Mouse (Mus musculus) hindbrain, embryonic 16.5 days (tissue): ENCODE data around the gene Sh3bgrl3. TPM values are rescaled to one million over a fixed set of nuclear protein-coding genes. Genes with fewer than 3 reads are reported as not detected.

ENCODE experiments used
- ATAC-seq: fragments of 200-750 bp; cut with Nextera tagmentation; 2 replicates; pipeline ENCODE4 v1.8.0; 2017; ENCODE audit warnings: moderate TSS enrichment, moderate library complexity
- H3K27ac ChIP-seq: fragments of 300-500 bp; sonication (generic); 2 replicates; pipeline ENCODE4 v1.5.1; 2014; ENCODE audit warnings: low read depth, mild to moderate bottlenecking, control low read depth, low read length, moderate library complexity
- H3K27me3 ChIP-seq: fragments of 300-500 bp; sonication (generic); replicated peaks from 2 replicates; pipeline ENCODE4 v1.6.1; 2014; ENCODE audit warnings: low read length; ENCODE audit not compliant: control insufficient read depth, insufficient read depth
- H3K36me3 ChIP-seq: fragments of 300-500 bp; sonication (generic); 2 replicates; pipeline ENCODE4 v1.6.1; 2014; ENCODE audit warnings: mild to moderate bottlenecking, low read length, moderate library complexity, mixed read lengths; ENCODE audit not compliant: control insufficient read depth, insufficient read depth
- H3K4me1 ChIP-seq: fragments of 300-500 bp; sonication (generic); 2 replicates; pipeline ENCODE4 v1.6.1; 2014; ENCODE audit warnings: low read depth, low read length; ENCODE audit not compliant: control insufficient read depth, insufficient read depth
- H3K4me2 ChIP-seq: fragments of 300-500 bp; sonication (generic); 2 replicates; pipeline ENCODE4 v1.6.1; 2014; ENCODE audit warnings: mild to moderate bottlenecking, low read length, control low read depth, moderate library complexity
- H3K4me3 ChIP-seq: fragments of 300-500 bp; sonication (generic); 2 replicates; pipeline ENCODE4 v1.5.1; 2014; ENCODE audit warnings: mild to moderate bottlenecking, low read length, control low read depth, moderate library complexity
- H3K9ac ChIP-seq: fragments of 300-500 bp; sonication (generic); 2 replicates; pipeline ENCODE4 v1.6.1; 2014; ENCODE audit warnings: low read depth, mild to moderate bottlenecking, control low read depth, low read length, moderate library complexity
- H3K9me3 ChIP-seq: fragments of 300-500 bp; sonication (generic); 2 replicates; pipeline ENCODE4 v1.6.1; 2014; ENCODE audit warnings: mild to moderate bottlenecking, low read length, moderate library complexity; ENCODE audit not compliant: control insufficient read depth
- WGBS: fragments of 180-500 bp; shearing (Covaris S2); extraction: QIAGEN DNeasy Blood & Tissue Kit; methylation state at CpG from one replicate; pipeline ENCODE4 v1.1.7; 2014; 5-methylcytosine and 5-hydroxymethylcytosine counted together
- polyA plus RNA-seq: library from polyadenylated mRNA; unstranded; fragments of >200 nt; fragmentation: Nextera tagmentation; extraction: Ambion mirVana; gene quantifications from 2 replicates; pipeline ENCODE4 v1.2.1, GENCODE M21; 2015

Sh3bgrl3 gene
- polyA plus RNA-seq, 1 experiment from 2014 or later: 509 TPM

- Histone ChIP-seq H3K4me2 (no peak overlapping the region), H3K27me3 (no peaks in the 10 kb centered on the region), H3K4me3 (no peak overlapping the region), H3K9ac (no peak overlapping the region), H3K36me3 (0 out of 2 replicates have a peak, but pooled peaks cover 2% of the 10 kb centered on the region), H3K9me3 (no peaks in the 10 kb centered on the region), H3K4me1 (no peaks in the 10 kb centered on the region), H3K27ac (no peak overlapping the region)
- no peak for ATAC-seq
- WGBS: 80% methylated on average over 3 of the region's 3 CpGs
Measured at GRCm38 (mm10) chr4:134136280-134136926, 7.8 kb upstream of the Sh3bgrl3 start.

GRCm38 (mm10) chr4:134132519-134133095 lies 4.0 kb upstream of the Sh3bgrl3 start:
- WGBS: 85% methylated on average over 8 of the region's 8 CpGs
- H3K9ac ChIP-seq: no peak overlapping the region
- ATAC-seq: no peak

GRCm38 (mm10) chr4:134132117-134132516 lies 3.5 kb upstream of the Sh3bgrl3 start:
- Histone ChIP-seq H3K9me3 (no peaks in the 10 kb centered on the region), H3K4me3 (no peak overlapping the region), H3K27me3 (no peaks in the 10 kb centered on the region), H3K4me2 (no peak overlapping the region), H3K4me1 (peaks cover 14% of the 10 kb centered on the region), H3K27ac (no peak overlapping the region), H3K9ac (no peak overlapping the region), H3K36me3 (no peaks in the 10 kb centered on the region)
- 92% methylated on average over 3 of the region's 3 CpGs for WGBS
- ATAC-seq: no peak

More at GRCm38 (mm10) chr4:134132519-134133095, 4.0 kb upstream of the Sh3bgrl3 start:
- H3K4me2 ChIP-seq: no peak overlapping the region
- H3K36me3 ChIP-seq: no peaks in the 10 kb centered on the region
- no peaks in the 10 kb centered on the region for H3K27me3 ChIP-seq
- H3K27ac ChIP-seq: no peak overlapping the region
- peaks cover 9% of the 10 kb centered on the region for H3K4me1 ChIP-seq
- H3K9me3 ChIP-seq: no peaks in the 10 kb centered on the region
- H3K4me3 ChIP-seq: no peak overlapping the region

- Histone ChIP-seq H3K27me3 (no peaks in the 10 kb centered on the region), H3K4me2 (peak overlapping the region; percentile 92; the same call in 1 of the 2 replicates), H3K4me1 (peaks cover 21% of the 10 kb centered on the region), H3K9me3 (no peaks in the 10 kb centered on the region), H3K36me3 (no peaks in the 10 kb centered on the region), H3K27ac (no peak overlapping the region), H3K9ac (no peak overlapping the region), H3K4me3 (no peak overlapping the region)
- ATAC-seq: no peak
- WGBS: 48% methylated on average over 6 of the region's 6 CpGs
Measured at GRCm38 (mm10) chr4:134129482-134129881, 893 bp upstream of the Sh3bgrl3 start.

- Histone ChIP-seq H3K4me1 (peaks cover 24% of the 10 kb centered on the region), H3K9ac (peak overlapping the region; percentile 89), H3K9me3 (no peaks in the 10 kb centered on the region), H3K27me3 (no peaks in the 10 kb centered on the region), H3K4me2 (peak overlapping the region; percentile 92), H3K36me3 (no peaks in the 10 kb centered on the region), H3K4me3 (peak overlapping the region; percentile 87), H3K27ac (peak overlapping the region; percentile 82)
- peak; percentile 70 for ATAC-seq
- WGBS: 4% methylated on average over 14 of the region's 14 CpGs
Measured at GRCm38 (mm10) chr4:134128983-134129362, 384 bp upstream of the Sh3bgrl3 start.

- no peaks in the 10 kb centered on the region for H3K27me3 ChIP-seq
- peaks cover 24% of the 10 kb centered on the region for H3K4me1 ChIP-seq
- no peak overlapping the region for H3K27ac ChIP-seq
- H3K9ac ChIP-seq: peak overlapping the region; percentile 89
- H3K4me3 ChIP-seq: peak overlapping the region; percentile 87
- H3K9me3 ChIP-seq: no peaks in the 10 kb centered on the region
- H3K4me2 ChIP-seq: peak overlapping the region; percentile 92
- 55% methylated on average over 8 of the region's 8 CpGs for WGBS
- no peak for ATAC-seq
- no peaks in the 10 kb centered on the region for H3K36me3 ChIP-seq
Measured at GRCm38 (mm10) chr4:134127793-134128192, 796 bp downstream of the Sh3bgrl3 start.

- no peak overlapping the region for H3K4me3 ChIP-seq
- WGBS: 88% methylated on average over 7 of the region's 7 CpGs
Measured at GRCm38 (mm10) chr4:134127121-134127455, 1.5 kb downstream of the Sh3bgrl3 start.

GRCm38 (mm10) chr4:134126300-134127120 lies 2.1 kb downstream of the Sh3bgrl3 start:
- no peak overlapping the region for H3K4me3 ChIP-seq
- H3K9me3 ChIP-seq: no peaks in the 10 kb centered on the region
- no peak overlapping the region; the same call in 1 of the 2 replicates for H3K4me2 ChIP-seq
- H3K9ac ChIP-seq: peak overlapping the region; percentile 28; the same call in 1 of the 2 replicates
- 88% methylated on average over 21 of the region's 21 CpGs for WGBS
- peaks cover 24% of the 10 kb centered on the region for H3K4me1 ChIP-seq
- no peaks in the 10 kb centered on the region for H3K36me3 ChIP-seq
- no peaks in the 10 kb centered on the region for H3K27me3 ChIP-seq
- no peak for ATAC-seq
- no peak overlapping the region for H3K27ac ChIP-seq

More at GRCm38 (mm10) chr4:134127121-134127455, 1.5 kb downstream of the Sh3bgrl3 start:
- H3K4me2 ChIP-seq: peak overlapping the region; percentile 92
- H3K4me1 ChIP-seq: peaks cover 24% of the 10 kb centered on the region
- H3K9ac ChIP-seq: peak overlapping the region; percentile 28
- ATAC-seq: no peak
- H3K27ac ChIP-seq: no peak overlapping the region
- no peaks in the 10 kb centered on the region for H3K36me3 ChIP-seq
- H3K27me3 ChIP-seq: no peaks in the 10 kb centered on the region
- H3K9me3 ChIP-seq: no peaks in the 10 kb centered on the region
